In the genomic region with DNA sequence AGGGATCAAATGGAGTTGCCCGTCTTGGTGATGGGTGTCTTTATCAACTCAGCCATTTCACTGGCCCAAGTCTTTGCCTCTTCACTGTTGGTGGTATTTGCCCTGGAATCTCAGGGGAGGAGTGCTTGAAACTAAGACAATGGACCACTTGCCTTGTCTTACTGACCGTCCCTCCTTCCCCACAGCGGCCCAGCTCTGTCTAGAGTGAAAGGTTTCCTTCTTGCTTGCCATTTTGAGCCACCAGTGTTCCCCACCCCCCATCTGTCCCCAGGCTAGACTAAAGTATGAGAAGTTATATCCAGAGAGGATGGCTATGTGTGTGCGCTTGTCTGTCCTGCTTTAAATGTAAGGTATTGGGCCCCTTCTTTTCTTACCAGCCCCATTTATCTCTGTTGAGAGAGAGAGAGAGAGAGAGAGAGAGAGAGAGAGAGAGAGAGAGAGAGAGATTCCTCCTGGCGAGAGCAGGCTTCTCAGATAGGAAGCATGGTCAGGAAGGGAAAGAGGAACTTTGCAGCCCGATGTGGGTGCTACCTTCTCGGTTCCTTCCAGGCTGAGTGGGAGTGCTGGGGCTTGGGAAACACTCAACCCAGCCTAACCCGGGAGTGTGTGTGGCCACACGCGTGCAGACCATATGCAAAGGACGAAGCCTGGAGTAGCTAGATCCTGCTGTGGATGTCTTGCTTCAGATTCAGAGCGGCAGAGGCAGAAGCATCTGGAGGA, we compare ENCODE assay signal across 15 mouse cellular contexts. TPM values are rescaled to one million over a fixed set of nuclear protein-coding genes. Genes with fewer than 3 reads are reported as not detected.
A peak's percentile ranks its signal among the peaks of the same experiment; 100 is the strongest.
DNase-seq lines count a peak whose midpoint lies in the region; ATAC-seq and TF ChIP-seq lines count a peak whose summit lies in the region.
"Had no signal": no experiment of that assay in that cellular context is flagged by ENCODE, and none has a peak within 500 bp of the region (broad histone marks: within the 10 kb centered on the region; RNA-seq: fewer than 3 reads in every experiment).

No protein-coding gene starts in this region.

- WGBS in liver, adult 2 months: 83% methylated on average over 12 of the region's 12 CpGs
- WGBS in heart, postnatal 0 days: 75% methylated on average over 12 of the region's 12 CpGs

- no peak overlapping the region for H3K27ac ChIP-seq in liver, adult 2 months (replicated peaks; ENCODE audit: insufficient read depth, low read depth, low read length)
- no peak overlapping the region for H3K27ac ChIP-seq in MEL (ENCODE audit: control insufficient read depth, low read depth, low read length)
- peak overlapping the region; percentile 60; the same call in 1 of the 2 replicates for H3K27ac ChIP-seq in heart, postnatal 0 days (ENCODE audit: low read depth)
- H3K27ac ChIP-seq: hindbrain, embryonic 10.5 days; kidney, postnatal 0 days; left cerebral cortex, adult 2 months; liver, embryonic 14.5 days had no signal

- TF ChIP-seq EP300 in MEL (IDR thresholded peaks at IDR 0.05; ENCODE audit: low read depth in 1 of 2, low read length in 2 of 2): peak; percentile 34 to 56
- TF ChIP-seq EP300 in heart, postnatal 0 days (IDR thresholded peaks at IDR 0.05; ENCODE audit: low read depth): no peak

- TF ChIP-seq RAD21 in MEL (IDR thresholded peaks at IDR 0.05; ENCODE audit: low read depth, low read length): no peak

- H3K4me2 ChIP-seq in heart, postnatal 0 days (ENCODE audit: low read depth, low read length): peak overlapping the region; percentile 15; the same call in 1 of the 2 replicates

- peak; percentile 22 for DNase-seq in liver, adult 2 months (ENCODE audit: extremely low read depth, low read depth, low spot score)
- DNase-seq in liver: no peak
- peak; percentile 67 for DNase-seq in MEL (ENCODE audit: low read depth, low spot score)
- no peak for DNase-seq in heart, postnatal 0 days (ENCODE audit: low spot score)
- no peak for DNase-seq in urinary bladder, adult 2 months (ENCODE audit: low spot score)
- no peak for DNase-seq in kidney, adult 9 months
- no peak for DNase-seq in T-cell, adult 2 months (ENCODE audit: low spot score)
- DNase-seq: adrenal gland, postnatal 14 days; cerebellum, adult 9-11 months; forebrain, postnatal 0 days had no signal

- ATAC-seq in heart, postnatal 0 days (ENCODE audit: insufficient read depth, low read depth): no peak
- peak; percentile 24; the same call in 1 of the 2 replicates for ATAC-seq in neutrophil, adult 5-6 weeks (ENCODE audit: extremely low read depth, insufficient number of reproducible peaks, low FRiP score, poor library complexity, severe bottlenecking)
- ATAC-seq: forebrain, postnatal 0 days had no signal

- no peak for TF ChIP-seq CTCF in liver, adult 2 months (IDR thresholded peaks at IDR 0.05; ENCODE audit: low read depth, low read length)
- no peak for TF ChIP-seq CTCF in MEL (IDR thresholded peaks at IDR 0.05 in 2 of 3, conservative IDR thresholded peaks at IDR 0.05 in 1 of 3; ENCODE audit: control insufficient read depth in 1 of 3, insufficient read depth in 1 of 3, low read depth in 2 of 3, low read length in 3 of 3, poor library complexity in 1 of 3, severe bottlenecking in 1 of 3)
- TF ChIP-seq CTCF in heart, postnatal 0 days (IDR thresholded peaks at IDR 0.05; ENCODE audit: low read depth): no peak

- TF ChIP-seq POLR2A in liver, adult 2 months (IDR thresholded peaks at IDR 0.05; ENCODE audit: extremely low read depth, insufficient read depth, low read length): no peak
- TF ChIP-seq POLR2A in MEL (IDR thresholded peaks at IDR 0.05; ENCODE audit: control insufficient read depth in 1 of 2, insufficient read depth in 1 of 2, low read depth in 1 of 2, low read length in 2 of 2, poor library complexity in 1 of 2): no peak

- H3K4me1 ChIP-seq in liver, adult 2 months (ENCODE audit: control insufficient read depth, insufficient read depth, low read length): no peaks in the 10 kb centered on the region
- peaks cover 0 to 26% of the 10 kb centered on the region in 2 experiments; a peak in 3 of 4 replicates for H3K4me1 ChIP-seq in MEL (ENCODE audit: control insufficient read depth in 1 of 2, insufficient read depth in 2 of 2, low read length in 2 of 2)
- peaks cover 6% of the 10 kb centered on the region; the same call in 1 of the 2 replicates for H3K4me1 ChIP-seq in heart, postnatal 0 days (ENCODE audit: control insufficient read depth, insufficient read depth)

- H3K27me3 ChIP-seq in liver, adult 2 months (ENCODE audit: control insufficient read depth, insufficient read depth, low read length): no peaks in the 10 kb centered on the region
- no peaks in the 10 kb centered on the region for H3K27me3 ChIP-seq in MEL (ENCODE audit: control insufficient read depth in 1 of 2, insufficient read depth in 2 of 2, low read length in 2 of 2)
- no peaks in the 10 kb centered on the region for H3K27me3 ChIP-seq in heart, postnatal 0 days (ENCODE audit: control insufficient read depth, insufficient read depth, low read length)

- H3K36me3 ChIP-seq in liver, adult 2 months (ENCODE audit: control insufficient read depth, insufficient read depth, low read length): no peaks in the 10 kb centered on the region
- H3K36me3 ChIP-seq in MEL (ENCODE audit: control insufficient read depth in 1 of 2, insufficient read depth in 2 of 2, low read length in 2 of 2): peaks cover 0 to 13% of the 10 kb centered on the region in 2 experiments; a peak in 2 of 4 replicates
- no peaks in the 10 kb centered on the region for H3K36me3 ChIP-seq in heart, postnatal 0 days (replicated peaks; ENCODE audit: control insufficient read depth, insufficient read depth, low read length)
- H3K36me3 ChIP-seq: hindbrain, embryonic 10.5 days had no signal

- H3K79me2 ChIP-seq in liver, adult 2 months (ENCODE audit: control insufficient read depth, insufficient read depth, low read length): no peaks in the 10 kb centered on the region
- no peaks in the 10 kb centered on the region for H3K79me2 ChIP-seq in MEL (ENCODE audit: control insufficient read depth, insufficient read depth, low read length, poor library complexity)

- no peak overlapping the region for H3K9ac ChIP-seq in liver, adult 2 months (ENCODE audit: low read depth, low read length)
- peak overlapping the region; percentile 64 for H3K9ac ChIP-seq in MEL (ENCODE audit: control insufficient read depth, low read depth, low read length, poor library complexity, severe bottlenecking)
- no peak overlapping the region; the same call in 1 of the 2 replicates for H3K9ac ChIP-seq in heart, postnatal 0 days (replicated peaks; ENCODE audit: low read depth, low read length)
- H3K9ac ChIP-seq: forebrain, postnatal 0 days; liver, embryonic 14.5 days had no signal

- no peaks in the 10 kb centered on the region for H3K9me3 ChIP-seq in MEL (replicated peaks; ENCODE audit: insufficient read depth, low read length)
- no peaks in the 10 kb centered on the region for H3K9me3 ChIP-seq in heart, postnatal 0 days (replicated peaks; ENCODE audit: control insufficient read depth, low read length)
- H3K9me3 ChIP-seq: hindbrain, embryonic 10.5 days had no signal

- no peak overlapping the region for H3K4me3 ChIP-seq in liver, adult 2 months (ENCODE audit: insufficient read depth, low read depth, low read length)
- peak overlapping the region in 1 of 2 experiments; percentile 43; a peak in 2 of 4 replicates for H3K4me3 ChIP-seq in MEL (ENCODE audit: control insufficient read depth in 1 of 2, insufficient read depth in 1 of 2, low read depth in 2 of 2, low read length in 2 of 2)
- H3K4me3 ChIP-seq in heart, postnatal 0 days (ENCODE audit: low read depth, low read length): no peak overlapping the region; the same call in 1 of the 2 replicates
- H3K4me3 ChIP-seq: hindbrain, embryonic 10.5 days; left cerebral cortex, adult 2 months had no signal

TF ChIP-seq in MEL, 35 proteins besides CTCF, POLR2A, EP300 and RAD21:
- peak; percentile 71; the same call in 1 of the 2 replicates for TF ChIP-seq MYC (IDR thresholded peaks at IDR 0.05; ENCODE audit: low read depth, low read length)
- TF ChIP-seq HCFC1 (IDR thresholded peaks at IDR 0.05; ENCODE audit: low read depth, low read length): no peak
- peak; percentile 70 for TF ChIP-seq RCOR1 (IDR thresholded peaks at IDR 0.05; ENCODE audit: low read depth, low read length)
- peak; percentile 98 for TF ChIP-seq JUND (IDR thresholded peaks at IDR 0.05; ENCODE audit: low read depth, low read length)
- TF ChIP-seq MAX (IDR thresholded peaks at IDR 0.05; ENCODE audit: low read length): peak; percentile 49; the same call in 1 of the 2 replicates
- no peak for TF ChIP-seq ZMIZ1 (IDR thresholded peaks at IDR 0.05; ENCODE audit: low read depth, low read length)
- peak; percentile 38 for TF ChIP-seq GATA1 (IDR thresholded peaks at IDR 0.05; ENCODE audit: low read depth, low read length)
- peak; percentile 15; the same call in 1 of the 2 replicates for TF ChIP-seq SMC3 (IDR thresholded peaks at IDR 0.05; ENCODE audit: low read depth, low read length)
- TF ChIP-seq TAL1 (IDR thresholded peaks at IDR 0.05; ENCODE audit: low read length): 0 out of 2 replicates have a peak, but pooled peaks have one; percentile 8
- no peak for TF ChIP-seq TBP (IDR thresholded peaks at IDR 0.05; ENCODE audit: low read depth, low read length)
- TF ChIP-seq ELF1 (IDR thresholded peaks at IDR 0.05; ENCODE audit: low read depth, low read length): no peak
- peak; percentile 23; the same call in 1 of the 2 replicates for TF ChIP-seq TCF12 (IDR thresholded peaks at IDR 0.05; ENCODE audit: low read depth, low read length)
- peak; percentile 67; the same call in 1 of the 2 replicates for TF ChIP-seq UBTF (IDR thresholded peaks at IDR 0.05; ENCODE audit: borderline replicate concordance, insufficient read depth, low read depth, low read length)

RNA-seq across cellular contexts. Expression of a gene that starts 0.6 kb away (rescaled TPM):
- total RNA-seq in liver, adult 2 months (2014; rRNA removed): 1.2 TPM in 2 replicates
- polyA plus RNA-seq in liver, adult 2 months (2012; rRNA removed): 0.20 and 0.22 TPM in 2 replicates
- total RNA-seq in MEL (2012; rRNA removed): 0.10 and 0.15 TPM in 2 replicates
- under 1 TPM in 1 of 2 experiments, not detected in 1; 0.31 TPM for polyA plus RNA-seq in MEL (2012; ENCODE audit: insufficient read depth in 1 of 2, insufficient read length in 2 of 2, low read depth in 1 of 2, low replicate concordance in 2 of 2, missing spikeins in 1 of 2)
- total RNA-seq in heart, postnatal 0 days (2014; rRNA removed; ENCODE audit: low replicate concordance): 0.34 and 2.8 TPM in 2 replicates
- polyA plus RNA-seq in heart, postnatal 0 days (2015; fragmentation: Nextera tagmentation; extraction: Ambion mirVana): 0.32 and 0.41 TPM in 2 replicates
- 148 and 161 TPM in 2 replicates for total RNA-seq in neutrophil, adult 5-6 weeks (2017)
- polyA plus RNA-seq in urinary bladder, adult 2 months (2012; rRNA removed): 1.0 and 1.3 TPM in 2 replicates

Comparison
In these comparisons a context has a peak if more than half of its experiments do, and no peak if none do; other contexts are left out.
1. DNase-seq: peak in liver, adult 2 months (single experiment) and MEL (single experiment); none in liver (single experiment), heart, postnatal 0 days (single experiment), urinary bladder, adult 2 months (single experiment), kidney, adult 9 months (single experiment) and T-cell, adult 2 months (single experiment).
2. RNA of a gene that starts 0.6 kb away (total RNA-seq): 148 to 161 TPM in neutrophil, adult 5-6 weeks; 1.2 TPM in liver, adult 2 months, 0.34 to 2.8 TPM in heart, postnatal 0 days and 0.10 to 0.15 TPM in MEL; every median in the first group is over 10 times any median in the second.